Mouse (Mus musculus) monocyte, adult 59 days (primary cell): ENCODE data around the gene Ankrd22. TPM values are rescaled to one million over a fixed set of nuclear protein-coding genes. Genes with fewer than 3 reads are reported as not detected.

ENCODE experiments used
- total RNA-seq, 2 experiments: library from RNA; stranded (reverse); gene quantifications; one replicate each; pipeline ENCODE4 v1.2.4; 2023

Gene Ankrd22
- not detected for total RNA-seq

DNA sequence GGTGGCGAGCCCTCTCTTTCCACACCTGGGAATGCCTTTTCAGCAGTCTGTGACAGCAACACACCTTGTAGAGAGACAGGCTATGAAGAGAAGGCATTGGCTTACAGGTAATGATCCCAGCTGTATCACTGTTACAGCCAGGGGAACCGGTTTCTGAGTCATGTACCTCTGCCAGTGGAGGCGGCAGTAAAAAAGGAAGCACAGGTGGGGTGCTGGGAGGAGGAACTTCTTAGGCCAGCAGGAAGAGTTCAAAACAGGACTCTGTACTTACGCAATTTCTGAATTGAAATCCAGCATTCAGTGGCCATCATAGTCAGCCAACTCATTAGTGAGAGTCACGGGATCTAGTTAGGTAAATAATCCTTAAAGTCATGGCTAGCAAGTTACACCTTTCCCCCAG lies at the start of gene Ankrd22:
Ankrd22 (minus strand) TSS at position 163 of the 400 bp plus-strand sequence.

GRCm38 (mm10) chr19:34192008-34192963 lies 26.4 kb upstream of the Ankrd22 start, which contains the start of gene Stambpl1:
Gene Stambpl1 (plus strand): TSS chr19:34192229.

GRCm38 (mm10) chr19:34100633-34101032 lies 65.2 kb downstream of the Ankrd22 start, which contains the start of gene Lipm:
Gene Lipm (plus strand): TSS chr19:34100933.

Other genes starting within 250 kb of the Ankrd22 start
- not detected for gene Lipf, start 204.9 kb downstream of the Ankrd22 start, total RNA-seq
- gene Lipk, start 157.8 kb downstream of the Ankrd22 start, total RNA-seq = not detected
- gene Lipn, start 98.7 kb downstream of the Ankrd22 start, total RNA-seq = not detected
- not detected for gene Lipm, start 65.1 kb downstream of the Ankrd22 start, total RNA-seq
- 10 to 100 TPM; 30.6 to 34.0 TPM for gene Stambpl1, start 26.2 kb upstream of the Ankrd22 start, total RNA-seq
- gene Acta2, start 89.5 kb upstream of the Ankrd22 start, total RNA-seq = 1 to 10 TPM; 4.0 to 5.9 TPM
- 10 to 100 TPM; 32.5 to 34.9 TPM for gene Fas, start 124.6 kb upstream of the Ankrd22 start, total RNA-seq